Mouse (Mus musculus): ENCODE measurements around the gene Rspo3. TPM values are rescaled to one million over a fixed set of nuclear protein-coding genes. Genes with fewer than 3 reads are reported as not detected.

Gene Rspo3
- polyA plus RNA-seq, 1 experiment from 2014 or later = 20.4 TPM

- no peak overlapping the region for H3K4me3 ChIP-seq (ENCODE audit: low read depth, low read length)
- ATAC-seq (replicated peaks; ENCODE audit: insufficient number of reproducible peaks, low FRiP score, low TSS enrichment) = no peak
- H3K27me3 ChIP-seq (ENCODE audit: control insufficient read depth, insufficient read depth, low read length) = no peaks in the 10 kb centered on the region
- no peak overlapping the region for H3K9ac ChIP-seq (ENCODE audit: low read depth, low read length)
- no peak overlapping the region for H3K4me2 ChIP-seq
- no peaks in the 10 kb centered on the region for H3K4me1 ChIP-seq (ENCODE audit: control insufficient read depth, insufficient read depth, low read length)
- H3K27ac ChIP-seq (ENCODE audit: low read depth, low read length) = no peak overlapping the region
- no peaks in the 10 kb centered on the region for H3K9me3 ChIP-seq (replicated peaks; ENCODE audit: control insufficient read depth, low read length)
- 66% methylated on average over 8 of the region's 8 CpGs for WGBS (ENCODE audit: insufficient replicate concordance)
- H3K36me3 ChIP-seq (ENCODE audit: control insufficient read depth, insufficient read depth, low read length) = no peaks in the 10 kb centered on the region
These were observed 132.9 kb downstream of the Rspo3 start for GRCm38 (mm10) chr10:29402656-29403268.

Other genes starting within 250 kb of the Rspo3 start
- gene Echdc1, start 222.7 kb downstream of the Rspo3 start, polyA plus RNA-seq (2014; fragmentation: Nextera tagmentation; extraction: Ambion mirVana) = 27.9 and 29.2 TPM in 2 replicates
- gene Rnf146, start 173.4 kb downstream of the Rspo3 start, polyA plus RNA-seq (2014; fragmentation: Nextera tagmentation; extraction: Ambion mirVana) = 25.4 and 44.8 TPM in 2 replicates

Data from heart, embryonic 11.5 days (tissue).